Mouse (Mus musculus) embryonic facial prominence, embryonic 14.5 days (tissue): ENCODE measurements around the gene Meis2. TPM values are rescaled to one million over a fixed set of nuclear protein-coding genes. Genes with fewer than 3 reads are reported as not detected.

Experiments used
- ATAC-seq: fragments of 200-750 bp; cut with Nextera tagmentation; 2 replicates; pipeline ENCODE4 v1.8.0; 2017; ENCODE audit warnings: low read depth, moderate number of reproducible peaks, moderate TSS enrichment
- DNase-seq: peaks from one replicate; pipeline ENCODE4 v3.0.0-alpha.2; 2015; ENCODE audit warnings: low spot score
- H3K27ac ChIP-seq: fragments of 300-500 bp; sonication (generic); replicated peaks from 2 replicates; pipeline ENCODE4 v1.5.1; 2014; ENCODE audit warnings: low read depth, mild to moderate bottlenecking, low read length, moderate library complexity
- H3K27me3 ChIP-seq: fragments of 300-500 bp; sonication (generic); replicated peaks from 2 replicates; pipeline ENCODE4 v1.6.1; 2014; ENCODE audit warnings: low read length; ENCODE audit not compliant: control insufficient read depth, insufficient read depth
- H3K36me3 ChIP-seq: fragments of 300-500 bp; sonication (generic); 2 replicates; pipeline ENCODE4 v1.6.1; 2014; ENCODE audit warnings: low read length, mixed read lengths; ENCODE audit not compliant: control insufficient read depth, insufficient read depth
- H3K4me1 ChIP-seq: fragments of 300-500 bp; sonication (generic); 2 replicates; pipeline ENCODE4 v1.6.1; 2014; ENCODE audit warnings: antibody characterized with exemption, low read length; ENCODE audit not compliant: control insufficient read depth, insufficient read depth
- H3K4me2 ChIP-seq: fragments of 300-500 bp; sonication (generic); 2 replicates; pipeline ENCODE4 v1.6.1; 2014; ENCODE audit warnings: low read depth, mild to moderate bottlenecking, low read length, moderate library complexity, mixed read lengths
- H3K4me3 ChIP-seq: fragments of 300-500 bp; sonication (generic); 2 replicates; pipeline ENCODE4 v1.5.1; 2014; ENCODE audit warnings: low read depth, mild to moderate bottlenecking, low read length
- H3K9ac ChIP-seq: fragments of 300-500 bp; sonication (generic); 2 replicates; pipeline ENCODE4 v1.6.1; 2014; ENCODE audit warnings: low read depth, mild to moderate bottlenecking, low read length, moderate library complexity, mixed read lengths
- H3K9me3 ChIP-seq: fragments of 300-500 bp; sonication (generic); 2 replicates; pipeline ENCODE4 v1.6.1; 2016; ENCODE audit warnings: low read length; ENCODE audit not compliant: control insufficient read depth
- WGBS: fragments of 180-500 bp; shearing (Covaris S2); extraction: QIAGEN DNeasy Blood & Tissue Kit; methylation state at CpG from one replicate; pipeline ENCODE4 v1.1.7; 2014; 5-methylcytosine and 5-hydroxymethylcytosine counted together
- polyA plus RNA-seq: library from polyadenylated mRNA; unstranded; fragments of >200 nt; fragmentation: Nextera tagmentation; extraction: Ambion mirVana; gene quantifications from 2 replicates; pipeline ENCODE4 v1.2.1, GENCODE M21; 2014

The Meis2 gene
- polyA plus RNA-seq, 1 experiment from 2014 or later, result 30.4 TPM

DNA sequence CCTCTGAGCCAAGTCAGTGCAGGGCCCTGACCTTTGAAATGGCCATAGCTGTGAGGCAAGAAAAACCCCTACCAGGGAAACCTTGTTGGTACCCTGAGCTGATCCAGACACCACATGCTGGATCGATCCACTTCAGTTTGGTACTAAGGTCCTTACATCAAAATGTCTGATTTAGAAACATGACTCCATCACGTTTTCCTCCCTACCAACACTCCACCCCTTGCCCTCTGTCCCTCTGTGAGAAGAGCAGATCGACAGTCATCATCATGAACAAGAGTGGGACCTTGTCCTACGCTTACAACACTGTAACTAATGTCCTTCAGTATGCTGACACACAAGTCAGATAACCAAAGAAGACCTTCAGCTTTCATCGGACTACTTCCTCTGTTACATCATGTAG, 66.8 kb downstream of the Meis2 start:
- no peak for ATAC-seq

DNA sequence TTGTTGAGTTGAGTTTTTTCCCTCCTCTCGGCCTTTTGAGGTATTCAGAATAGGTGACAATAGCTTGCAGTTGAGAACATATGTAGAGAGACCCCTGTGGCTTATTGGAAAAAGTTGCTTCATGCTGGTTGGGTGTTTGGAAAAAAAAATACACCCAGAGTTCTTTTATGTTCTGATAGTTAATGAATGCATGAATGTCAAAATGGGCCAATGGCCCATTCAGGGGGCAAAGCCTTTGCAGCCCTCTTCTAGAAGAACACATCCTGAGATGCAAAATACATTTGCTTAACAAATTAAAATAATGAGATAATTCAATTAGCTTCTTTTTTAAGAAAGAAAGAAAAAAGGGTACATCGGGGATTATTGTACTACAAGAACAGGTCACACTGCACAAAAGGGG, 69.2 kb downstream of the Meis2 start:
- H3K9ac ChIP-seq, result no peak overlapping the region
- WGBS, result 69% methylated on average over 2 of the region's 2 CpGs

More for the DNA sequence above, 66.8 kb downstream of the Meis2 start:
- 78% methylated on average over 5 of the region's 5 CpGs for WGBS
- peaks cover 28% of the 10 kb centered on the region for H3K4me1 ChIP-seq
- no peaks in the 10 kb centered on the region for H3K27me3 ChIP-seq
- H3K9ac ChIP-seq, result no peak overlapping the region
- H3K27ac ChIP-seq, result no peak overlapping the region
- no peak overlapping the region for H3K4me3 ChIP-seq
- no peak for DNase-seq
- no peak overlapping the region for H3K4me2 ChIP-seq
- H3K9me3 ChIP-seq, result no peaks in the 10 kb centered on the region
- peaks cover 16% of the 10 kb centered on the region; the same call in 1 of the 2 replicates for H3K36me3 ChIP-seq

DNA sequence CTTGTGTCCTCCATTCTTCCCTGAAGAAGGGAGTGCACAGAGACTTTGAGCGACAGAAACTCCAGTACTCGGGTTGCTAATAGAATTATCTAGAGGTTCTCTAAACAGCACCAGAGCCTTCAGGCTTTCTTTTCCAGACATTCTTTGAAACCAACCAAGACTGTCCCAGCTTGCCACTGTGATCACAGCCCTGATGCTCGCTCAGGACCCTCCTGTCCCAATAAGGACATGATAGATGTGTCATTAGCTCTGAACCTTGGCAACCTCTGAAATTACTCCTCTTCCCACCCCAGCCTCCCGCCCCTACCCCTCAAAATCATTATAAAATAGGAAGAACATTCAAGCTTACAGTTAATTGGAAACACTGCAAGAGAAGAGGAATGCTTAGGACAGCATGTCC, 71.8 kb downstream of the Meis2 start:
- Histone ChIP-seq H3K4me3 (no peak overlapping the region), H3K36me3 (peaks cover 13% of the 10 kb centered on the region; the same call in 1 of the 2 replicates), H3K27ac (0 out of 2 replicates have a peak overlapping the region, but pooled peaks have one; percentile 19), H3K4me2 (no peak overlapping the region), H3K9ac (no peak overlapping the region), H3K27me3 (no peaks in the 10 kb centered on the region), H3K4me1 (peaks cover 10% of the 10 kb centered on the region), H3K9me3 (no peaks in the 10 kb centered on the region)
- DNase-seq (no peak), ATAC-seq (no peak)
- WGBS, result 48% methylated on average over 4 of the region's 4 CpGs

More for the DNA sequence above, 69.2 kb downstream of the Meis2 start:
- Histone ChIP-seq H3K9me3 (no peaks in the 10 kb centered on the region), H3K27ac (no peak overlapping the region), H3K4me1 (peaks cover 17% of the 10 kb centered on the region), H3K4me3 (no peak overlapping the region), H3K4me2 (no peak overlapping the region), H3K36me3 (peaks cover 16% of the 10 kb centered on the region; the same call in 1 of the 2 replicates), H3K27me3 (no peaks in the 10 kb centered on the region)
- DNase-seq (no peak), ATAC-seq (no peak)

DNA sequence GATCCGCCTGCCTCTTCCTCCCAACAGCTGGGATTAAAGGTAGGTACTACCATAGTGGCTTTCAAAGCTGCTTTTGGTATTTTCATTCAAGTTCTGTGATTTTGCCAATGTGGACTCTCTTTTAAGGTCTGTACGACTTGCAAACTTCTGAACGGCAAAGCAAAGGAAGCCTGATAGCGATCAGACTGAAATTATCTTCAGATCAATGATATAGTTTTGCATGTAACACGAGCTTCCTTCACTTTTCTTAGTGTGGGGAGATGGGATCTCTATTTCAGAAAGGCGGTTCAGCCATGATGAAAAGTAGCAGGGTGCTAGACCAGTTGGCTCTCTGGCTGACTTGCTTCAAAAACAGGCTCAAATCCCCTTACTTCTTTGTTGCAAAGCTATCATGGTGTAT, 76.4 kb downstream of the Meis2 start:
- Histone ChIP-seq H3K27ac (no peak overlapping the region), H3K36me3 (0 out of 2 replicates have a peak, but pooled peaks cover 7% of the 10 kb centered on the region), H3K27me3 (no peaks in the 10 kb centered on the region), H3K4me3 (no peak overlapping the region), H3K4me2 (no peak overlapping the region), H3K9ac (no peak overlapping the region), H3K9me3 (no peaks in the 10 kb centered on the region), H3K4me1 (peaks cover under 1% of the 10 kb centered on the region; the same call in 1 of the 2 replicates)
- DNase-seq (no peak), ATAC-seq (no peak)
- WGBS, result 84% methylated on average over 6 of the region's 6 CpGs

DNA sequence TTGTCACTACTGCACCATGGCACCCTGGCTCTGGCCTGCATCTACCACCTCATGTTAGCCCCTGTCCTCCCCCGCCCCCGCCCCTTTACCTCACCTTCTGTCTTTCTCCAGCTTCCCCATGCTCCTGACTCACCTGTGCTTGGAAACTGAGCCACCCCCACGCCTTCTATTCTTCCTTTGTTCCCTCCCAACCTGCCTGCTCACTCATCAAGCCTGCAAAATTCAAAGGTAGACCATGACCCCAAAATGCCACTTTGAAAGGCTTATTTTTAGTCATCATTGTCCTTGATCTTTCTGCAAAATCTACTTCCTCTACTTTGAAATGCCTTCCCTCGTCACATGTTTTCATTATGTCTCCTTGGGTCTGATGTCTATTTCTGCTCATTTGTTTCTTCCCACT, 77.2 kb downstream of the Meis2 start:
- H3K36me3 ChIP-seq, result 0 out of 2 replicates have a peak, but pooled peaks cover 7% of the 10 kb centered on the region
- ATAC-seq, result no peak
- H3K9me3 ChIP-seq, result no peaks in the 10 kb centered on the region
- no peaks in the 10 kb centered on the region for H3K4me1 ChIP-seq
- H3K9ac ChIP-seq, result no peak overlapping the region
- 80% methylated on average over 4 of the region's 4 CpGs for WGBS
- no peak for DNase-seq
- no peak overlapping the region for H3K4me3 ChIP-seq
- H3K27ac ChIP-seq, result no peak overlapping the region
- H3K4me2 ChIP-seq, result no peak overlapping the region
- H3K27me3 ChIP-seq, result no peaks in the 10 kb centered on the region

DNA sequence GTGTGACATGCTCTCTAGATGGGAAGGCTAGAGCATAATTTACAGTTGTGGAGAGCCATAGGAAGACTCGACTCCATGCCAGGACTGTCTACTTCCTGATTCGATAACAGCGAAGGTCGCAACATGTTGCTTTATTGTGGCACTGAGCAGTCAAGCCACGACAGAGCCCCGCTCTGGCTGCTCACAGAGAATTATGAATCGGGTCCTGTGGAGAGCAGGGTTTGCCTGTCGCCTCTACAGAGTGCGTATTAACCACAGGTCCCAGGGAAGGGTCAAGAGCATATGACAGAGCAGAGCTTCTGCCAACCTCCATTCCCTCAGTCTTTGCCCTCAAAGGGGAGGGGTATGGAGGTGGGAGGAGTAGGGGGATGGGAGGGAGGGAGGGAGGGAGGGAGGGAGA, 80.7 kb downstream of the Meis2 start:
- peak; percentile 24; the same call in 1 of the 2 replicates for ATAC-seq
- no peaks in the 10 kb centered on the region; the same call in 1 of the 2 replicates for H3K4me1 ChIP-seq
- H3K27ac ChIP-seq, result no peak overlapping the region
- WGBS, result 73% methylated on average over 9 of the region's 9 CpGs
- no peak overlapping the region for H3K4me2 ChIP-seq
- no peak overlapping the region for H3K4me3 ChIP-seq
- H3K27me3 ChIP-seq, result no peaks in the 10 kb centered on the region
- 0 out of 2 replicates have a peak, but pooled peaks cover 7% of the 10 kb centered on the region for H3K36me3 ChIP-seq
- no peak for DNase-seq
- H3K9ac ChIP-seq, result no peak overlapping the region
- H3K9me3 ChIP-seq, result no peaks in the 10 kb centered on the region

DNA sequence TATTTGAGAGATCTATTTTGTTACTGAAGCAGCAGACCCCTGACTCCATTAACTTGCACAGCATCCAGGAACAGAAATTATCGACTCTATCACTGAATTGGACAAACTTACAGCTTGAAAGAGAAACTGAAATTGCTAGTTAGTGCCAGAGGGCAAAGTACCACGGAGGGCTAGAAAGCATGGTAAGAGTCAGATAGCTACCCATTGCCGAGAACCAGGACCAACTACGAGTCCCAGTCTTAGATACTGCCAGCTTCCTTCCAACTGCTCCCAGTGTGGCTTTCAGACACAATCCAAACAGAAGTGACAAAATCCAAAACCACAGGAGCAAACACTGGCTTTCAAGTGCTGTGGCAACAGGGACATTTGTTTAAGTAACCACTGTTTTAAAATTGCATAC, 81.2 kb downstream of the Meis2 start:
- no peaks in the 10 kb centered on the region for H3K9me3 ChIP-seq
- 0 out of 2 replicates have a peak, but pooled peaks cover 7% of the 10 kb centered on the region for H3K36me3 ChIP-seq
- no peak overlapping the region for H3K27ac ChIP-seq
- ATAC-seq (no peak), DNase-seq (no peak)
- WGBS, result 86% methylated on average over 4 of the region's 4 CpGs
- no peak overlapping the region for H3K4me3 ChIP-seq
- H3K4me2 ChIP-seq, result no peak overlapping the region
- H3K9ac ChIP-seq, result no peak overlapping the region
- peaks cover 4% of the 10 kb centered on the region; the same call in 1 of the 2 replicates for H3K4me1 ChIP-seq
- H3K27me3 ChIP-seq, result no peaks in the 10 kb centered on the region

DNA sequence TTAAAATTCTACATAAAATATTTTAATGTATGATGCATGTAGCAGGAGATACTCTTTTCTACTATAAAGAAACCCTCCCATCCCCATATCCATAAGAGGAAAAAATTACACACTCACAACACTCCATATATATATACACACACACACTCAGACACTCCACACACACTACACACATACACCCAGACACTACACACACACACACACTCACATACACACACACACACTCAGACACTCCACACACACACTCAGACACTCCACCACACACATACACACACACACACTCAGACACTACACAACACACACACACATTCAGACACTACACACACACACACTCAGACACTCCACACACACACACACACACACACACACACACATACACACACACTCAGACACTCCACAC, 85.1 kb downstream of the Meis2 start:
- Histone ChIP-seq H3K4me2 (no peak overlapping the region), H3K27me3 (no peaks in the 10 kb centered on the region), H3K4me3 (no peak overlapping the region), H3K36me3 (no peaks in the 10 kb centered on the region), H3K4me1 (peaks cover 11% of the 10 kb centered on the region; the same call in 1 of the 2 replicates), H3K9me3 (no peaks in the 10 kb centered on the region), H3K9ac (no peak overlapping the region), H3K27ac (0 out of 2 replicates have a peak overlapping the region, but pooled peaks have one; percentile 15)
- no peak for ATAC-seq
- no peak for DNase-seq
